Mouse (Mus musculus) neural tube, embryonic 12.5 days (tissue): ENCODE measurements around the gene Kmt2d. TPM values are rescaled to one million over a fixed set of nuclear protein-coding genes. Genes with fewer than 3 reads are reported as not detected.

ENCODE experiments used
- ATAC-seq: fragments of 200-750 bp; cut with Nextera tagmentation; 2 replicates; pipeline ENCODE4 v1.8.0; 2017; ENCODE audit warnings: low read depth, mild to moderate bottlenecking, moderate TSS enrichment, moderate library complexity; ENCODE audit not compliant: low FRiP score
- H3K27ac ChIP-seq: fragments of 300-500 bp; sonication (generic); 2 replicates; pipeline ENCODE4 v1.5.1; 2016
- H3K27me3 ChIP-seq: fragments of 300-500 bp; sonication (generic); replicated peaks from 2 replicates; pipeline ENCODE4 v1.6.1; 2016; ENCODE audit warnings: mild to moderate bottlenecking
- H3K36me3 ChIP-seq: fragments of 300-500 bp; sonication (generic); 2 replicates; pipeline ENCODE4 v1.6.1; 2016; ENCODE audit warnings: mild to moderate bottlenecking
- H3K4me1 ChIP-seq: fragments of 300-500 bp; sonication (generic); 2 replicates; pipeline ENCODE4 v1.6.1; 2016
- H3K4me2 ChIP-seq: fragments of 300-500 bp; sonication (generic); replicated peaks from 2 replicates; pipeline ENCODE4 v1.6.1; 2016; ENCODE audit warnings: mild to moderate bottlenecking
- H3K4me3 ChIP-seq: fragments of 300-500 bp; sonication (generic); 2 replicates; pipeline ENCODE4 v1.5.1; 2016
- H3K9ac ChIP-seq: fragments of 300-500 bp; sonication (generic); 2 replicates; pipeline ENCODE4 v1.6.1; 2016; ENCODE audit warnings: mild to moderate bottlenecking
- H3K9me3 ChIP-seq: fragments of 300-500 bp; sonication (generic); 2 replicates; pipeline ENCODE4 v1.6.1; 2016; ENCODE audit warnings: mild to moderate bottlenecking
- WGBS: fragments of 180-500 bp; shearing (Covaris S2); methylation state at CpG from one replicate; pipeline ENCODE4 v1.1.7; 2016; 5-methylcytosine and 5-hydroxymethylcytosine counted together
- polyA plus RNA-seq: library from polyadenylated mRNA; unstranded; fragments of >200 nt; fragmentation: Nextera tagmentation; extraction: Ambion mirVana; gene quantifications from 2 replicates; pipeline ENCODE4 v1.2.1, GENCODE M21; 2016

Kmt2d gene
- polyA plus RNA-seq, 1 experiment from 2014 or later: 10.4 TPM

DNA sequence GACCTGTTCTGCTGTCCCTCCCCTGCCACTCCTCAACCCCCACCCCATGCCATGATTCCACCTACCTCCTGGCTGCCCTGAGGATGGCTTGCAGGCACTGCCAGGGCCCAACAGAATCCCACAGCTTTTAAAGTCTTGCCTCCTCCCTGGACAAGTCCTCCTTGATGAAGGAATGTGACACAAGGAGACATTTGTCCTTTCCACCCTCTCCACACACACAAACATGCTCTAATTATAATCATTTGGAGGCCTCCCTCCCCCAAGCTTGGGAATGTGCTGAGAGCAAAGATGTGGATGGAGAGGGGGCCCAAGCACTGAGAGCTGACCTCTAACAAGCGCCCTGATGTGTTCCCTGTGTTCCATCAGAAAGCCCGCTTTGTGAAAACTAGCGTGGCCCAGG lies 61.6 kb downstream of the Kmt2d start, which contains the start of gene Ddn:
Ddn (minus strand) TSS at position 101 of the 400 bp plus-strand sequence.
- peaks cover 42% of the 10 kb centered on the region for H3K4me1 ChIP-seq
- no peak within 1 kb of the TSS for H3K27ac ChIP-seq
- H3K4me3 ChIP-seq: 0 out of 2 replicates have a peak within 1 kb of the TSS, but pooled peaks have one; percentile 40
- no peak for ATAC-seq
- peak within 1 kb of the TSS; percentile 69 for H3K4me2 ChIP-seq
- H3K9ac ChIP-seq: no peak within 1 kb of the TSS
- H3K9me3 ChIP-seq: no peaks in the 10 kb centered on the region
- peaks cover 28% of the 10 kb centered on the region for H3K36me3 ChIP-seq
- WGBS: 36% methylated on average over 3 of the region's 3 CpGs
- peaks cover 61% of the 10 kb centered on the region for H3K27me3 ChIP-seq

DNA sequence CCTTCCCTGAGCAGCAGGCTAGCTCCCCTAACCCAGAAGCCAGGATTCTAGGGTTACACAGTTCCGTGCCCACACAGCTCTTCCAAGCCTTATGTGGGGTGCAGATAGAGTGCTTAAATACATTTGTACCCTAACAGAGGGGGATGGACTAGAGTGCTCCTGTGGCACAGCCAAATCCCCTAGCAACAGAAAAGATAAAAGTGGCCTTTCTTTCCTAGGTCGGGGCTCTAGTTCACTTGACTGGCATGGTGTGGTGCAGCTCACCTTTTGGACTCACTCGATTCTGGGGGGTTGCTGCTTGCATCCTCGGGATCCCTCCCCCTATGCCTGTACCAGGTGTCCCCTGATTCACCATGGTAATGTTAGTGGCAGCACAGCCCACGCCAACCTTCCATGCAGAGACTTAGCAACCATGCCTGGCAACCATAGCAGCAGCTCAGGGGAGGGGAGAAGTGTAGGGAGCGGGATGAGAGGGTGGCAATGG lies 62.3 kb downstream of the Kmt2d start:
- H3K9ac ChIP-seq: no peak overlapping the region
- no peak for ATAC-seq
- 3% methylated on average over 6 of the region's 6 CpGs for WGBS
- H3K4me1 ChIP-seq: peaks cover 42% of the 10 kb centered on the region
- H3K4me3 ChIP-seq: no peak overlapping the region
- H3K9me3 ChIP-seq: no peaks in the 10 kb centered on the region
- peaks cover 22% of the 10 kb centered on the region for H3K36me3 ChIP-seq
- peak overlapping the region; percentile 69 for H3K4me2 ChIP-seq
- no peak overlapping the region for H3K27ac ChIP-seq
- peaks cover 68% of the 10 kb centered on the region for H3K27me3 ChIP-seq

DNA sequence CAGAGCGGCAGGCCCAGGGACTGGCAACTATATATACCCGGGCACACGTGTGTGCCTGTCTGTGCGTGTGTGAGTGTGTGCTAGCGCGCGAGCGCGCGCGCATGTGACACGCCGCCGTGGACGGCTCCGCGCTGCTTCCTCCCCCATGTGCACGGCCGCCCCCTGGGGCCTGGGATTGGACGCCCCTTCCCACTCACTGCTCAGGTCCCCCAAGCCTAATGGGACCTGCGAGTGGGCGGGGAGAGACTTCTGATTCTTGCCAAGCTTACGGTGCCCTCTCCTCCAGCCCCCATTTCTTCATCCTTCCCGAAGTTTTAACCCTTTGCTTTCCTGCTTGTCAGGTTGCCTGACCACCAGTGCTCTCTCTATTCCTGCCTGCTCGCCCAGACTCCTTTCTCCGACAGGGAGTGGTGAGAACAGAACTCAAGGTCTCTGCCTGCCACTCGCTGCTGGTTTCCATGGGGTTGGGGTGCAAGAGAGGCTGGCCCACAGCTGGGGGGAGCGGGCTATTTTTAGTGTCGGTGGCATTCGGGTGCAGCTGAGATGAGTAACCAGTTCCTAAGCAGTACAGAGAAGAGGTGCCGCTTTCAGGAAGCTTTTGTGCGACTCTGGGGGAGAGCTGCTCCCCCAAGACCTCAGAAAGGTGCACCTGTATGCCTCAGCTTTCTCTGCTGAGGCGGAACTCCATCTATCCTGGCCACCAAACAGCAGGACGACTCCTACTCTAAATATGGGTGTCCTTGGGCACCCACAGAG lies 62.9 kb downstream of the Kmt2d start:
- peaks cover 15% of the 10 kb centered on the region for H3K36me3 ChIP-seq
- H3K9me3 ChIP-seq: no peaks in the 10 kb centered on the region
- H3K27ac ChIP-seq: no peak overlapping the region
- H3K4me2 ChIP-seq: peak overlapping the region; percentile 69
- H3K4me1 ChIP-seq: peaks cover 42% of the 10 kb centered on the region
- WGBS: under 1% methylated on average over 33 of the region's 34 CpGs
- H3K9ac ChIP-seq: peak overlapping the region; percentile 51
- H3K27me3 ChIP-seq: peaks cover 75% of the 10 kb centered on the region
- H3K4me3 ChIP-seq: peak overlapping the region; percentile 40
- no peak for ATAC-seq

DNA sequence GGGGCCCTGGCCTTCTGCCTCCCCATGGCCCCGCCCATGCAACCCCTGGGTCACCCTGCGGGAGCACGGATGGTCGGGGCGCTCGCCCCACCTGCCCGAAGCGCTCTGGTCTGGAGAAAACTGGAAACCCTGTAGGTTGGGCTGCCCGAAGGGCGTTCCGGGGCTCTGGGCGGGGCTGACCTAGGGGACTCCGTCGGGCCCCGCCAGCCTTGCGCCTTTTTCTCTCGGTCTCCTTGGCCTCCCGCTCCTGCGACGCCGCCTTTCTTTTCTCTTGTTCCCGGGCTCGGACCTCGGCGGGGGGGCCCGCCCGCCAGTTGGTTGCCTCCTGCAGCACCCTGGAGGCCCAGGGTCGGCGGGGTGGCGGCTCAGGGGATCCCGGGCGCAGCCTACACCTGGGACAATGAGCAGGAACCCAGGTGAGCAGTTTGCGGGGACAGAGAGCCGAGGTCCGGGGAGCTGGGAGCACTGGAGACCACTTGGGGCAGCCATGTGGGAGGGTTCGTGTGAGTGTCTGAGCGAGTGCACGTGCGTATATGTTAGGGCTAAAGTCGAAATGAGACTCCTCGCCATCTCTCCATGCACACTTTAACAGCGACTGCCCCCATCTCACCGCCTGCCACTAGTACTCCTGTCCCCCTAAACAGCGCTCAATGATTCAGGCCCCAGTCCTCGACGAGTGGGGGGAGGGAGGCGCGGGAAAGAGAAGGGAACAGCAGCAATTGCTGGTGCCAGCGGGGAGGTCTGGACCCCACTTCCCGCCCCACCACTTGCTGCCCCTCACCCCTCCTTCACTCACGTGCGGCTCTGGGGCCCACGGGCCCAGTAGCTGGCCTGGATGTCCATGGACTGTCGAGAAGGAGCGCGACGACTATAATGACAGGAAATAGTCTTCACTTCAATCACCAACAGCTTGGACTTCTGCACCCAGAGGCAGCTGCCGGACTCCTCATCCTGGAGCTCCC lies 63.9 kb downstream of the Kmt2d start:
- no peak overlapping the region for H3K27ac ChIP-seq
- peak overlapping the region; percentile 69 for H3K4me2 ChIP-seq
- H3K27me3 ChIP-seq: peaks cover 84% of the 10 kb centered on the region
- H3K36me3 ChIP-seq: peaks cover 7% of the 10 kb centered on the region; the same call in 1 of the 2 replicates
- peak overlapping the region; percentile 51 for H3K9ac ChIP-seq
- H3K4me3 ChIP-seq: peak overlapping the region; percentile 40
- peaks cover 42% of the 10 kb centered on the region for H3K4me1 ChIP-seq
- H3K9me3 ChIP-seq: no peaks in the 10 kb centered on the region
- no peak for ATAC-seq
- WGBS: 1% methylated on average over 58 of the region's 58 CpGs

DNA sequence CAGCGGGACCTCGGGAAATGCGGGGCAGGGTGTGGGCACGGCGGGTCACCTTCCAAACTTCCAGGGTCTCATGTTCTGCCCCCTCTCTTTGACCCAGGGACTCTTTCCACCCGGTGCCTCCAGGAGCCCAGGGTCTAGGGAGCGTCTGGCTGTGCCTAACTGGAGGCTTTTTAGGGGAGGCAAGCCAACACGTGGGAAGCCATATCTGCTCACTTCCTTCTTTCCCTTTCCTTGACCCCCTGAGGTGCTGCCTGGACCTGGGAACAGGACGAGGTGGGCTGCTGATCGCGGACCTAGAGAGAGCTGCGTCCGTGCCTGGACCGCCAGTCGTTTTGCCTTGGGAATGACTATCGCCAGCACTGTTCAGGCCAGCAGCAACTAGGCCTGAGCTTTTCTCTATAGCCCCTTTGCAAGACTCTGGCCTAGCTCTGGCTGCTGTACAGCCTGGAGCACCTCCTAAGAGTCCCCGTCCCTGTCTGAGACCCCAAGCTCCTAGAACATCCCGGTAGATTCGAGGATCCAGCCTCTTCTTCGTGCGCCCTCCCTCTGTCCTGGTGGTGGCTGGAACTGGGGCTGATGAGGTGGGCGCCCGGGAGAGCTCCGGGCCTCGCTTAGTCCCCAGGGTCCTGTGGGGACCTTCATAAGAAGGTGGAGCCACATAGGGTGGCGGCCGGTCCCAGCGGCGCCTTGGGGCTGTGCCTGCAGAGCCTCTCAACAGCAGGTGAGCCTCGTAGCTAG lies 64.8 kb downstream of the Kmt2d start:
- ATAC-seq: no peak
- no peak overlapping the region for H3K27ac ChIP-seq

DNA sequence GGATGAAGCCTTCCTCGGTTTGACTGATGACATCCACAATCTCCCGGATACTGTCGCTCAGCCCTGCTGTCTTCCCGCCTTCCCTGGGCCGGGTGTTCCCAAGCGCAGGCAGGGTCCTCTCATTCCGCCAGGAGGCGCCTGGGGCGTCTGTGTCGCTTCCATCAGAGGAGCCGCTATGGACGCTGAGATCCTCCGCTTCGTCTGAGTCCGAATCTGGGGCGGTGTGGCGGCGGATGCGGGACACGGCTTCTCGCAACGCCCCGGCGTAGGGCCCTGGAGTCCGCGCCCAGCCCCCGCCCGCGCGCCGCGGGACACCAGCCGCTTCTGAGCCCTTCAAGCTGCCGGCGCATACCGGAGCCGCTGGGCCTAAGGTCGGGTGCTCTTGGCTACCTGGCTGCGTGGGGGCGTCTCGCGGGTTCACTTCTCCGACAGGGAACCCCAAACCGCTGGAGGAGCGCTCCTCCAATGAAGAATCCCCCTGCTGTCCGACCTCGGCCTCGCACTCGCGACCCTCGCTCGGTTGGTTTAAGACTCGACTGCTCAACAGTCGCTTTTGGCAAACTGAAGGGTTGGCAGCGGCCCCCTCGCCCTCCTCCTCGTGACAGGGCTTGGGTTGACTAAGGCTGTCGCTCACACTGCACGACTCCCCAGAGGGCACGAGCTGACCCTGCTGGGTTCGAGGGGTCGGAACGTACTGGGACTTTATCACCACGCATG lies 65.5 kb downstream of the Kmt2d start:
- Histone ChIP-seq H3K27me3 (peaks cover 97% of the 10 kb centered on the region), H3K27ac (no peak overlapping the region), H3K4me3 (peak overlapping the region; percentile 34), H3K9me3 (no peaks in the 10 kb centered on the region), H3K4me2 (peak overlapping the region; percentile 69), H3K9ac (peak overlapping the region; percentile 53), H3K36me3 (no peaks in the 10 kb centered on the region), H3K4me1 (peaks cover 42% of the 10 kb centered on the region)
- WGBS: under 1% methylated on average over 64 of the region's 64 CpGs
- peak; percentile 46; the same call in 1 of the 2 replicates for ATAC-seq

More for the DNA sequence above, 64.8 kb downstream of the Kmt2d start:
- Histone ChIP-seq H3K4me2 (peak overlapping the region; percentile 69), H3K9ac (0 out of 2 replicates have a peak overlapping the region, but pooled peaks have one; percentile 53), H3K27me3 (peaks cover 93% of the 10 kb centered on the region), H3K36me3 (peaks cover 7% of the 10 kb centered on the region; the same call in 1 of the 2 replicates), H3K9me3 (no peaks in the 10 kb centered on the region), H3K4me1 (peaks cover 42% of the 10 kb centered on the region), H3K4me3 (peak overlapping the region; percentile 34)
- WGBS: 3% methylated on average over 30 of the region's 30 CpGs

DNA sequence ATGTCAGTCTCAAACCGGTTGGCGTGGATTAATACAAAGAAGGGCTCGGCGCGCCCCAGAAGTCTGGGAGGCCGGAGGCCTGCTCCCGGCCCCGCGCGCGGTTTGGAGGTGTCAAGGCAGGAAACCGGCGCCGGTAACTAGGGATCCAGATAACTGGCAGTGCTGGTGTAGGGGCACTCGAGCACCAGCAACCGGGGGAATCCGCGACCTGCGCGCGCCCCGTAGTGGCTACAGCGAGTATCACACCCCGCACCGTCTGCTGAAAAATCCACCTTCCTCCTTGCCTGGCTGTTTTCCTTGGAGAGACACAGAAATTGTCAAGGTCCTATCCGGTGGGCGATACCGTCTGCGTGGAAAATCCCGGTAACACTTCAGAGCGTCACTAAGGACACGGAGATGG lies 67.0 kb downstream of the Kmt2d start:
- no peak overlapping the region for H3K4me3 ChIP-seq
- no peak overlapping the region for H3K27ac ChIP-seq
- 0 out of 2 replicates have a peak overlapping the region, but pooled peaks have one; percentile 26 for H3K9ac ChIP-seq
- peak overlapping the region; percentile 24; the same call in 1 of the 2 replicates for H3K4me2 ChIP-seq
- H3K9me3 ChIP-seq: no peaks in the 10 kb centered on the region
- peaks cover 97% of the 10 kb centered on the region for H3K27me3 ChIP-seq
- peaks cover 41% of the 10 kb centered on the region for H3K4me1 ChIP-seq
- WGBS: under 1% methylated on average over 32 of the region's 32 CpGs
- H3K36me3 ChIP-seq: no peaks in the 10 kb centered on the region
- no peak for ATAC-seq

DNA sequence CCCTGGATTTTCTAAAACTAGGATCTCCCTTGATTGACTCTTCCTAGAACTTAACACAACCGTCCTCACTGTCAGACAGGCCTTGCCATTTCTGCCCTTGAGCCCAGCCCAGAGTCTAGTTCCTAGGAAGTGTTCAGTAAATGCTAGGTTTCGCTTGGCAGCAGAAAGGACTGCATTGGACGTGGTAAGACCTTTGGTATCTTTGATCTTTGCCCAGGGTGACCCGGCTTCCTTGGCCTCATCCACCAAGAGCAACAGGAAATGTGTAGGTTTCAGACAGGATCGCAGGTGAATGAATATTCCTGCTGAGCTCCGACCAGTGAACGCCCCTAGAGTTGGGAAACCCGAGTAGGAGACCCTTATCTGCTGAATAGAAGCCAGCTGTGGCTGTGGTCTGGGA lies 68.1 kb downstream of the Kmt2d start:
- WGBS: 5% methylated on average over 8 of the region's 8 CpGs
- no peak overlapping the region for H3K9ac ChIP-seq
- no peak overlapping the region for H3K4me3 ChIP-seq
- no peak for ATAC-seq
- no peaks in the 10 kb centered on the region for H3K9me3 ChIP-seq
- no peak overlapping the region for H3K4me2 ChIP-seq
- H3K27me3 ChIP-seq: peaks cover 96% of the 10 kb centered on the region
- H3K4me1 ChIP-seq: peaks cover 41% of the 10 kb centered on the region
- H3K27ac ChIP-seq: no peak overlapping the region
- H3K36me3 ChIP-seq: no peaks in the 10 kb centered on the region

DNA sequence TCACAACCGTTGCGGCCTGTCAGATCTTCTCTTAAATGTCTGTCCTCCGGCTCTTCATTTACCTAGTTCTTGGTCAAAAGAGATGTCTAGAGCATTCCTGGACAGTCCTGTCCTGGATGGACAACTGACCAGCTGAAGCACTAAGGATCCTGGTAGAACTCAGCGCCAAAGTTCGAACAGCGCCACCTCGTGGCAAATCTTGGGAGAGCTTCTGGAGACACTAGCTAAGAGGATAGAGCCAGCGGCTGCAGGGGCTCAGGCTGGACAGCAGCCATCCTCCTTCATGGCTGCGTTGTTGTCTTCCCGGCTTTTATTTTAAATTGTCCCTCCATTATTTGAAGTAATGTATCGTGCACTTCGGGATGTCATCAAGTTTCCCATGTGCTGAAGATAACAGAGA lies 71.6 kb downstream of the Kmt2d start:
- H3K9me3 ChIP-seq: no peaks in the 10 kb centered on the region
- no peaks in the 10 kb centered on the region for H3K36me3 ChIP-seq
- H3K27ac ChIP-seq: no peak overlapping the region
- H3K27me3 ChIP-seq: peaks cover 96% of the 10 kb centered on the region
- WGBS: 11% methylated on average over 12 of the region's 12 CpGs
- no peak overlapping the region for H3K4me2 ChIP-seq
- no peak overlapping the region for H3K4me3 ChIP-seq
- H3K4me1 ChIP-seq: peaks cover 29% of the 10 kb centered on the region
- no peak overlapping the region for H3K9ac ChIP-seq
- ATAC-seq: no peak

DNA sequence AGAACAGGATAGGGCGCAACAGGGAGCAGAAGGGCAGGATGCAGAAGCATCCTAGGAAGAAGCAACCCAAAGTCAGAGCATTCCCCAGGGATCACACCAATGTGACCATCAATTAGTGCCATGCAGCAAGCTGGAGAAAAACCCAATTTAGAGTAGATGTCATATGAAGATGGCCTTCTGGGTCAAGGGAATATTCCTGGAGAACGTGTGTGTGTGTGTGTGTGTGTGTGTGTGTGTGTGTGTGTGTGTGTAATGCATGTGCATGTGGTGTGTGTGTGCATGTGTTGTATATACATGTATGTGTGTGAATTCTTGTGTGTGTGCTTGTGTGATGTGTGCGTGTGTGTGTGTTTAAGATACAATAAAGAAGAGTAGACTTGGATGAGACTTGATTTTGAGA lies 72.1 kb downstream of the Kmt2d start:
- Histone ChIP-seq H3K27ac (no peak overlapping the region), H3K4me1 (peaks cover 29% of the 10 kb centered on the region), H3K9ac (no peak overlapping the region), H3K4me2 (no peak overlapping the region), H3K9me3 (no peaks in the 10 kb centered on the region), H3K36me3 (no peaks in the 10 kb centered on the region), H3K27me3 (peaks cover 96% of the 10 kb centered on the region), H3K4me3 (no peak overlapping the region)
- 46% methylated on average over 3 of the region's 3 CpGs for WGBS
- no peak for ATAC-seq
